Mouse (Mus musculus) liver, embryonic 11.5 days (tissue): Measurements from ENCODE around the gene Upk2. TPM values are rescaled to one million over a fixed set of nuclear protein-coding genes. Genes with fewer than 3 reads are reported as not detected.
"Not testable (repeated sequence)": the region's sequence is repeated elsewhere in the genome, so short reads cannot be mapped to it uniquely, and the experiment has no call there.

Source experiments
- ATAC-seq: fragments of 200-750 bp; cut with Nextera tagmentation; replicated peaks from 2 replicates; pipeline ENCODE4 v1.8.0; 2017; ENCODE audit warnings: moderate number of reproducible peaks, mild to moderate bottlenecking, moderate TSS enrichment, moderate library complexity; ENCODE audit not compliant: low FRiP score
- DNase-seq: peaks from one replicate; pipeline ENCODE4 v3.0.0-alpha.2; 2017; ENCODE audit warnings: low spot score
- H3K27ac ChIP-seq: fragments of 300-500 bp; sonication (generic); 2 replicates; pipeline ENCODE4 v1.5.1; 2014; ENCODE audit warnings: mild to moderate bottlenecking, low read depth, low read length, control low read depth
- H3K27me3 ChIP-seq: fragments of 300-500 bp; sonication (generic); replicated peaks from 2 replicates; pipeline ENCODE4 v1.6.1; 2014; ENCODE audit warnings: low read length, mixed read lengths; ENCODE audit not compliant: control insufficient read depth, insufficient read depth
- H3K36me3 ChIP-seq: fragments of 300-500 bp; sonication (generic); 2 replicates; pipeline ENCODE4 v1.6.1; 2014; ENCODE audit warnings: mild to moderate bottlenecking, low read length, moderate library complexity, mixed read lengths; ENCODE audit not compliant: control insufficient read depth, insufficient read depth
- H3K4me1 ChIP-seq: fragments of 300-500 bp; sonication (generic); replicated peaks from 2 replicates; pipeline ENCODE4 v1.6.1; 2014; ENCODE audit warnings: low read length, mixed read lengths; ENCODE audit not compliant: control insufficient read depth, insufficient read depth
- H3K4me2 ChIP-seq: fragments of 300-500 bp; sonication (generic); 2 replicates; pipeline ENCODE4 v1.6.1; 2014; ENCODE audit warnings: mild to moderate bottlenecking, control low read depth, moderate library complexity
- H3K4me3 ChIP-seq: fragments of 300-500 bp; sonication (generic); 2 replicates; pipeline ENCODE4 v1.5.1; 2014; ENCODE audit warnings: low read depth, low read length, control low read depth
- H3K9ac ChIP-seq: fragments of 300-500 bp; sonication (generic); 2 replicates; pipeline ENCODE4 v1.6.1; 2014; ENCODE audit warnings: low read depth, low read length, control low read depth
- H3K9me3 ChIP-seq: fragments of 300-500 bp; sonication (generic); 2 replicates; pipeline ENCODE4 v1.6.1; 2016; ENCODE audit warnings: low read length, inconsistent platforms, mixed read lengths; ENCODE audit not compliant: control insufficient read depth
- WGBS: fragments of 180-500 bp; shearing (Covaris S2); extraction: QIAGEN DNeasy Blood & Tissue Kit; methylation state at CpG from one replicate; pipeline ENCODE4 v1.1.7; 2014; 5-methylcytosine and 5-hydroxymethylcytosine counted together
- polyA plus RNA-seq: library from polyadenylated mRNA; unstranded; fragments of >200 nt; fragmentation: Nextera tagmentation; extraction: Ambion mirVana; gene quantifications from 2 replicates; pipeline ENCODE4 v1.2.1, GENCODE M21; 2014

Upk2 gene
- polyA plus RNA-seq, 1 experiment from 2014 or later: not detected

DNA sequence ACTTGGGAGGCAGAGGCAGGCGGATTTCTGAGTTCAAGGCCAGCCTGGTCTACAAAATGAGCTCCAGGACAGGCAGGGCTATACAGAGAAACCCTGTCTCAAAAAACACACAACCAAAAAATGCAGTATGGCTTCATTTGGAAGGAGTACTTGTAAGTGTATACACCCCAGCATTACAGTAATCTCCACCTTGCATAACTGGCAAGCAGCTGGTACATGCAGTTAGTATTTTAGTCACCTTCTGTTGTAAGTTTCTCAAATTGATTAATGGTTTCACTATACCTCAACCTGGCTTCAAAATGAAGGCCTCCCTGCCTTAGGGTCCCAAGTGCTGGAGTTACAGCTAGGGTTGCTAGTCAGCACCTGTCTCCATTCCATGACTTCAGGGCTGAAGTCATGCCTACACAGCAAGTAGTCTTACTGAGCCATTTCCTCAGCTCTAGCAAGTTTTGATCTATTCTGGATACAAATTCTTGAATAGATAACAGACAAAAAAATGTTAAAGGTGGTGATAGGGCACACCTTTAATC is 43.1 kb downstream of the Upk2 start:
- no peak overlapping the region for H3K4me3 ChIP-seq
- 90% methylated on average over 1 of the region's 1 CpGs for WGBS
- no peaks in the 10 kb centered on the region for H3K9me3 ChIP-seq
- H3K36me3 ChIP-seq: peaks cover 34% of the 10 kb centered on the region
- DNase-seq (no peak), ATAC-seq (no peak)
- H3K27ac ChIP-seq: no peak overlapping the region
- no peaks in the 10 kb centered on the region for H3K27me3 ChIP-seq
- H3K4me1 ChIP-seq: peaks cover 2% of the 10 kb centered on the region
- H3K4me2 ChIP-seq: no peak overlapping the region
- no peak overlapping the region for H3K9ac ChIP-seq

DNA sequence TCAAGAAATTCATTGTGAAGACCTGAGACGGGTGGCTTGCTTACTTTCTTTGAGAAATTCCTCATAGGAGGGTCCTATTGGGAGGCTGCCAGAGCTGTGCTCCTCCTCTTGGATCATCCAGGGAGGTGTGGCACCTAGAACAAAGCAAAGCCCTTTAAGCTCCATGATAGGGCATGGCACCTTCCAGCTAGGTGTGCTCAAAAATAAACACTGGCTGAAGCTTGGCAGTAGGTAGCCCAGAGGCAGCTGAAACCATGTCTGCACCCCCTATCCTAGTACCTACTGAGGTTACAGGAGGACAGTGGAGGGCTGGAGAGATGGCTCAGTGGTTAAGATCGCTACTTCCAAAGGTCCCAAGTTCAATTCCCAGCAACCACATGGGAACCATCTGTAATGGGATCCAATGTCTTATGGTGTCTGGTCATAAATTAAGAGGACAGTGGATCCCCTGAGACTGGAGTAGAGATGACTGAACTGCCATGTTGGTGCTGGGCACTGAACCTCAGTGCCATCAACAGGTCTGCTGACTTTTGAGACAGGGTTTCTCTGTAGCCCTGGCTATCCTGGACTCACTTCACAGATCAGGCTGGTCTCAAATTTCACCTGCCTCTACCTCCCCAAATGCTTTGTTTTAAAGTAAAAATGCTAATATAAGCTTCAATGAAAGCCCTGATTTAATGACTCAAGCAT is 44.0 kb downstream of the Upk2 start:
- H3K9ac ChIP-seq: no peak overlapping the region
- no peak for ATAC-seq
- no peaks in the 10 kb centered on the region for H3K9me3 ChIP-seq
- H3K4me1 ChIP-seq: peaks cover 2% of the 10 kb centered on the region
- 83% methylated on average over 2 of the region's 2 CpGs for WGBS
- peaks cover 33% of the 10 kb centered on the region for H3K36me3 ChIP-seq
- H3K27me3 ChIP-seq: no peaks in the 10 kb centered on the region
- H3K4me2 ChIP-seq: peak overlapping the region; percentile 17
- H3K4me3 ChIP-seq: peak overlapping the region; percentile 6; the same call in 1 of the 2 replicates
- no peak for DNase-seq
- H3K27ac ChIP-seq: peak overlapping the region; percentile 25; the same call in 1 of the 2 replicates

DNA sequence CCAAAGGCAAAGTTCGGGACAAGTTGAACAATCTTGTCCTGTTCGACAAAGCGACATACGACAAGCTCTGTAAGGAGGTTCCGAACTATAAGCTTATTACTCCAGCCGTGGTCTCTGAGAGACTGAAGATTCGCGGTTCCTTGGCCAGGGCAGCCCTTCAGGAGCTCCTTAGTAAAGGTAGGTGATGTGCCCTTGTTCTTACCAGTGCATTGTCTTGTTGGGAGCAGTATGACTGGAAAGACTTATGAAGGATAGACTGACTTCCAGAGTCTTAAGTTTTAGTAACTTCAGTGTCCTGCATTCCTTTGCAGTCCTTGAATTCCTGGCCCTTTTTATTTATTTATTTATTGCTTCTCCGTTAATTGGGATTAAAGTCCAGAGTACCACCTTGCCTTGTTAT is 46.1 kb downstream of the Upk2 start:
- WGBS: 54% methylated on average over 9 of the region's 9 CpGs
- H3K4me1 ChIP-seq, ATAC-seq, DNase-seq, H3K27me3 ChIP-seq, H3K9me3 ChIP-seq: not testable (repeated sequence)
- H3K4me3 ChIP-seq: peak overlapping the region; percentile 91
- peak overlapping the region; percentile 97 for H3K9ac ChIP-seq
- peaks cover 44% of the 10 kb centered on the region for H3K36me3 ChIP-seq
- H3K4me2 ChIP-seq: peak overlapping the region; percentile 74
- peak overlapping the region; percentile 71 for H3K27ac ChIP-seq

DNA sequence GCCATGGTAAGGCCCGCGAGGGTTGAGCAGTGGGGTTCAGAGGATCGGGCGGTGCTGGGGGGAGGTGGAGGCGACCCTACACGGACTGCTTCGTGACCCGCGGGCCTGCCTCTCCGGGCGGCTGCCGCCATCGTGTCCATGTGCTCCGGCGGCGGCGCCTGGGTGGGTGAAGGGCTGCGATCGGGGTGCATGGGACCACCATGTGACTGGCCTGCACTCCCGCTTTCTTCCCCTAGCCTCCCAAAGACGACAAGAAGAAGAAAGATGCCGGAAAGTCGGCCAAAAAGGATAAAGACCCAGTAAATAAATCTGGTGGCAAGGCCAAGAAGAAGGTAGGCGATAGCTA is 47.1 kb downstream of the Upk2 start:
- Histone ChIP-seq H3K9ac (peak overlapping the region; percentile 97), H3K27ac (peak overlapping the region; percentile 71), H3K36me3 (peaks cover 44% of the 10 kb centered on the region), H3K9me3 (no peaks in the 10 kb centered on the region), H3K4me1 (peaks cover 5% of the 10 kb centered on the region), H3K4me3 (peak overlapping the region; percentile 91), H3K27me3 (no peaks in the 10 kb centered on the region), H3K4me2 (peak overlapping the region; percentile 74)
- ATAC-seq: no peak; the same call in 1 of the 2 replicates
- WGBS: 1% methylated on average over 24 of the region's 24 CpGs
- no peak for DNase-seq

DNA sequence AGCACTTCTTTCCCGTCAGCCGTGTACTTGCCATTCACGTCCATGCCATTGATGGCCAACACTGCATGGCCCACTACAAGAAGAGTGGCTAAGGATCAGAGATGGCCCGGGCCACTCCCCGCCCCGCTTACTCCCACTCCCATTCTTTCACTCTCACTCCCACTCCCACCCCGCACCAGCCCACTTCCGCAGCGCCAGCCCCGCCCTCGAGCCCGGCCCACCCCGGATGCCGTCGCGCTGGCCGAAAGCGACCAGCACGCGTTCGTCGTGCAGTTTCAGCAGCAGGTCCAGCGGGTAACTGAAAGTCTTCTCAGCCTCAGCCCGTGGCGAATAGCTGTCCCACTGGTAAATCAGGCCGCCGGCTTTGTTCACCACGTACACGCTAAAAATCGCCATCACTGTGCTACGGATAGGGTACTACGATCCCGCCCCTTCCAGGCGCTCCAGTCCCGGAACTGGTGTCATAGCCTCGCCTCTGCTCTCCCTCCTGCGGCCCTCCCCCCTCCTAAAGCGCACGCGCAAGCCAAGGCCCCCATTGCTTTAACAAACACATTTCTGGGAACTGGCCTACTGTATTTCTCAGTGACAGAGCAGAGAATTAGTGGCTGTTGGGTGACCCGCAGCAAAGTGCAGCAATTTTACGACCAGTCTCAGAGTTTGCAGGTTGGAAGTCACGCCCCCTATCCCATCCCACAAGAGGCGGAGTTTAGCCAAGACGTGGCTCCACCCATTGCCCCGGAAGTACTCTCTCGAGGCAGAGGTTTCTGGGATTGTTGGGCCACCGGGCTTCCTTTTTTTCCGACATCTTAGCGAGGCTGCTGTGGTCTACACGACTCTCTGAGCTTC is 47.6 kb downstream of the Upk2 start, which contains the start of the genes Rps25 and Trappc4:
TSS of gene Rps25 (plus strand) at position 234 of the 846 bp plus-strand sequence.
TSS of gene Trappc4 (minus strand) at position 695 of the 846 bp plus-strand sequence.
- peaks cover 5% of the 10 kb centered on the region for H3K4me1 ChIP-seq
- no peaks in the 10 kb centered on the region for H3K9me3 ChIP-seq
- ATAC-seq (peak; percentile 94), DNase-seq (peak; percentile 98)
- H3K27ac ChIP-seq: peak within 1 kb of the TSS; percentile 71
- WGBS: under 1% methylated on average over 51 of the region's 51 CpGs
- H3K36me3 ChIP-seq: peaks cover 49% of the 10 kb centered on the region
- H3K4me3 ChIP-seq: peak within 1 kb of the TSS; percentile 91
- no peaks in the 10 kb centered on the region for H3K27me3 ChIP-seq
- H3K9ac ChIP-seq: peak within 1 kb of the TSS; percentile 97
- H3K4me2 ChIP-seq: peak within 1 kb of the TSS; percentile 74

DNA sequence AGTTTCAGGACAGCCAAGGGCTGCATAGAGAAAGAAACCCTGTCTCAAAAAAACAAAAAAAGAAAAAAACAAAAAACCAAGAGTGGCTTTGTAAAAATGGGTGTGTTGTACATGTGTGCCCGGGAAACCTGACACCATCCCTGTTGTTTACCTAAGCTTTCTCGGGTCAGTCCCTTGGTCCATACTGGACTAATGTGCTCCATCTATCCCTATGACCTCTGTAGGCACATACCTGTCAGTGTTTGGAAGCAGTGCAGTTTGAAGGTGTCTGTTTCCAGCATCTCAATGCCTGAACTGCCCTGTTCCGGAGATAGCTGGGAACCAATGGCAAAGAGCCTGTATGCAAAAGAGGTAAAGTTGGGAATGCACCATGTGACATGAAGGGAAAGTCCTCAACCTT is 49.8 kb downstream of the Upk2 start:
- ATAC-seq (no peak), DNase-seq (no peak)
- Histone ChIP-seq H3K27me3 (no peaks in the 10 kb centered on the region), H3K9ac (no peak overlapping the region), H3K27ac (no peak overlapping the region), H3K36me3 (peaks cover 58% of the 10 kb centered on the region), H3K4me2 (no peak overlapping the region), H3K4me3 (no peak overlapping the region), H3K4me1 (peaks cover 3% of the 10 kb centered on the region), H3K9me3 (no peaks in the 10 kb centered on the region)
- WGBS: 82% methylated on average over 3 of the region's 3 CpGs

Other genes starting within 250 kb of the Upk2 start
- gene Cbl, start 220.9 kb downstream of the Upk2 start, polyA plus RNA-seq: 12.0 and 12.7 TPM in 2 replicates
- not detected in 2 replicates for gene Ccdc153, start 214.3 kb downstream of the Upk2 start, polyA plus RNA-seq
- 0.10 TPM in 1 of 2 replicates, not detected in the other for gene Pdzd3, start 203.5 kb downstream of the Upk2 start, polyA plus RNA-seq
- gene Nlrx1, start 186.4 kb downstream of the Upk2 start, polyA plus RNA-seq: 4.3 and 4.9 TPM in 2 replicates
- 11.6 and 13.8 TPM in 2 replicates for gene Abcg4, start 166.4 kb downstream of the Upk2 start, polyA plus RNA-seq
- 19.3 and 20.2 TPM in 2 replicates for gene Hinfp, start 149.3 kb downstream of the Upk2 start, polyA plus RNA-seq
- 8.9 and 9.3 TPM in 2 replicates for gene C2cd2l, start 134.7 kb downstream of the Upk2 start, polyA plus RNA-seq
- 39.5 and 41.9 TPM in 2 replicates for gene Dpagt1, start 129.0 kb downstream of the Upk2 start, polyA plus RNA-seq
- gene H2afx, start 120.3 kb downstream of the Upk2 start, polyA plus RNA-seq: 250 TPM in 2 replicates
- 879 and 949 TPM in 2 replicates for gene Hmbs, start 110.7 kb downstream of the Upk2 start, polyA plus RNA-seq
- gene Vps11, start 93.3 kb downstream of the Upk2 start, polyA plus RNA-seq: 25.2 and 26.1 TPM in 2 replicates
- gene Hyou1, start 75.5 kb downstream of the Upk2 start, polyA plus RNA-seq: 37.1 and 37.7 TPM in 2 replicates
- 33.2 TPM in 2 replicates for gene Slc37a4, start 58.1 kb downstream of the Upk2 start, polyA plus RNA-seq
- 2,656 and 2,838 TPM in 2 replicates for gene Rps25, start 47.8 kb downstream of the Upk2 start, polyA plus RNA-seq
- 99.5 and 107 TPM in 2 replicates for gene Trappc4, start 47.4 kb downstream of the Upk2 start, polyA plus RNA-seq
- gene Ccdc84, start 36.4 kb downstream of the Upk2 start, polyA plus RNA-seq: 25.0 and 26.1 TPM in 2 replicates
- not detected in 2 replicates for gene Foxr1, start 13.8 kb downstream of the Upk2 start, polyA plus RNA-seq
- gene Bcl9l, start 27.8 kb upstream of the Upk2 start, polyA plus RNA-seq: 4.1 and 5.0 TPM in 2 replicates
- 0.47 TPM in 1 of 2 replicates, not detected in the other for gene Cxcr5, start 106.9 kb upstream of the Upk2 start, polyA plus RNA-seq
- 8.4 and 10.2 TPM in 2 replicates for gene Ddx6, start 149.9 kb upstream of the Upk2 start, polyA plus RNA-seq
- not detected in 2 replicates for gene Treh, start 218.3 kb upstream of the Upk2 start, polyA plus RNA-seq